Mouse (Mus musculus): Measurements from ENCODE around the gene Adra1b.

Adra1b gene

GRCm38 (mm10) chr11:43895323-43895722 is 5.7 kb downstream of the Adra1b start:
- DNase-seq (ENCODE audit: low spot score in 2 of 2), result no peak

GRCm38 (mm10) chr11:43892546-43892945 is 8.5 kb downstream of the Adra1b start:
- DNase-seq (ENCODE audit: low spot score in 2 of 2), result no peak

DNA sequence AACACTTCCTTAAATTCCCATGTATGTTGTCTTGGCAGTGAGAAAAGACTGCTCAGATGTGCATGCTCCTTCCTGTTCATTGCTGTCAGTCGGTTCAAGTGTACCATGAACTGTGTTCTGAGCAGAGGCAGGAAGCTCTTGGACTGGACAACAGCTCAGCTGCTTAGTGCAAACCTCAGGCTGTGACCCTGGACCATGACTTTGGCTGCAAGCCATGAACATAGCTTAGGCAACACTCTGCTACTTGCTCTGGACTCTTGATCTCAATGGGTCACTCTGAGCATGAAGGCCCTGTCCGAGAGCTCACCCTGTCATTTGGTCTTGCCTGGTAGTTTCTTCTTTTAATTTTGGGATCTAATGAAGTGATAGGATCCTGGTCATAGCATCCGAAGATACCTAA is 9.6 kb downstream of the Adra1b start:
- no peak for DNase-seq (ENCODE audit: low spot score in 2 of 2)

DNA sequence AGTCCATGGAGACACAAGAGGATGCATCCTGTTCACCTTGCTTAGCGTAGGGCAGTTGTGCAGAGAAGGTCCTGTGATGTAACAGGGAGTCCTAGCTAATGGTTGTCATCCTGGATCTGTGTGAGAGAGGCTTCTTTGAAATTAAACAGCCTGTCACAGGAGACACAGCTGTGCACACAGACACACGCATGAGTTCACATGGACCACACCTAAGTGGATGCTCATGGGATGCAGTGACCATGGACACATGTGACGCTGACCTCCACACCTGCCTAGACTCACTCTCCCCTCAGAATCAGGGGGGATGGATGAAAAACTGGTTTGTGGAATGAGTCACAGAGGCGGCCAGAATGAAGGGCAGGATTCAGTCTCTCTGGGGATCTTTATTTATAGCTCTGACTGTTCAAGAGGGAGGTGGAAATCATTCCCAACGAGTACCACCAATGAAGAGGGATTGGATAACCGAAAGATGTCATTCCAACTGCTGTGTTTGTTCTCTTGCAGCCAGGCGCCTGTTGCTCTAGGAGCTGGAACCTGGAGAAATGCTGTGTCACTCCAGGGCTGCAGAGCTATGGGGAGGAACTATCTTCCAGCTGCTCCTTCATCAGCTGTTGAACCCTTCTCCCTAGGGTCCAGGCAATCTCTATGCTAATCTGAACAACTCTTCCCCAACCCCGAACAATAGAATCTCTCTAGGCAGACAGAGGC is 11.6 kb downstream of the Adra1b start:
- no peak for DNase-seq (ENCODE audit: low spot score in 2 of 2)

GRCm38 (mm10) chr11:43888736-43889135 is 12.3 kb downstream of the Adra1b start:
- DNase-seq (ENCODE audit: low spot score in 2 of 2), result no peak

- DNase-seq (ENCODE audit: low spot score in 2 of 2), result no peak
These were observed 13.4 kb downstream of the Adra1b start for GRCm38 (mm10) chr11:43887597-43887996.

DNA sequence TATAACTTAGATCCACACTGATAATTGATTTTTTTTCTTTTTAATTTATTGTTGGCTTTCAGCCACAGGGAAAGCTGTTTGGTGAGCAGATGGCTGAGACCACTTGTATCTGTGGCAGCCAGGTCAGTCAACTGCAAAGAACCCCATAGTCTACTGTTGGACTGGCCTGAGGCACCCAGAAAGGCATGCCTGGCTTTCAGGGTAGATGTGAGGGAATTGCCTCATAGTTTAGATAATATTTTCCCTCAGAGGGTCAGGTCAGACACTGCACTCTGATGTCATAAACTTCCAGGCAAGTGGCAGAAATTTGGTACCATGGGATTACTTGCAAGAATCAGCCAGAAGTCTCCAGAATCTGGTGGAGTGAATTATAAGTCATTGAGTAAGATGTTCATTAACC is 16.5 kb downstream of the Adra1b start:
- no peak for DNase-seq (ENCODE audit: low spot score in 2 of 2)

DNA sequence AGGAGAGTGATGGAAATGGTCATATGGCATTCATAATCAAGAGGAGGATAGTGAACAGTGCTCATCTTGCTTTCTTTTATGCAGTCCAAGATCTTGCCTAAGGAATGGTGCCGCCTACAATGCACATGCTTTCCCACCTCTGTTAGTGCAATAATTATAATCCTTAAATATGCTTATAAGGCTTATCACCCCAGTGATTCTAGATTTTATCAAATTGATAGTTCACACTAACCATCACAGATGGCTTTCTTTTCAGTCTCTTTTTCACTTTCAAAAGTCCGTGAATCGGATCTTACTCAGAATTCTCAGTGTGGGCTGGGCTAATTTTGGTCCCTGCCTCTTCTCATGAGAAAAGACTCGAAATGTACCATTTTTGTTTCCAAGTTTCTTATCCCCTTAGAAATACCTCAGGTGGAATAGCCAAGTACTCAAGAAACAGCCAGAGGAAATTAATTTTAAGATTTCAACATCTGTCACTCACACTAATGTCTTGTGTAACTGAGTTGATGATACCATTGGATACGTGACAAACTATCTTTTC is 17.3 kb downstream of the Adra1b start:
- peak; percentile 27 to 46 for DNase-seq (ENCODE audit: low spot score in 2 of 2)

- no peak for DNase-seq (ENCODE audit: low spot score in 2 of 2)
These were observed 23.8 kb downstream of the Adra1b start for GRCm38 (mm10) chr11:43877211-43877610.

DNA sequence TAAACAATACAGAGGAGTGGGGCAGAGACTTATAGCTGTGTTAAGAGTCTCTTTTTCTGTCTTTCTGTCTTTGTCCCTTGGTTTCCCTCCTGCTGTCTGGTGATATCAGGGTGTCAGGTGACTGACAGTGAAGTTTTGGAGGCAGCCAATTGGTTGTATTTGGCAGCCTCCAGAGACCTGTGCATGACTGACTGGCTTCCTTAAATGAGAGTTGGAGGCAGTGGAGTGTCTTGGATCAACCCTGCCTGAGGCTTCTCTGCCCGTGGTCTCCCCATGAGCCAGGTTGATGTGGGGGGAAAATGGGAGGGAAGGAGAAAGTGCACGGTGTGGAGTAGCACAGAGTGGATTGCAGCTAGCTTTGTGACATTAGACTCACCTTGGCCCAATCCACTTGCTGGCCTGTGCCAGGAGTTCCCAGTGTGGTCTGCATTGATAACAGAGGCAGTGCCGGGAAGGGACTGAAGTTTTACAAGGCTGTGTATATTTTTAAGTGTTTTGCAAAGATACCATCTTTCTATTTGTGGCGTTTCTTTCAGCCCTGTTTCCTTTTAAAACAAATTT is 33.2 kb downstream of the Adra1b start:
- no peak for DNase-seq (ENCODE audit: low spot score in 2 of 2)

DNA sequence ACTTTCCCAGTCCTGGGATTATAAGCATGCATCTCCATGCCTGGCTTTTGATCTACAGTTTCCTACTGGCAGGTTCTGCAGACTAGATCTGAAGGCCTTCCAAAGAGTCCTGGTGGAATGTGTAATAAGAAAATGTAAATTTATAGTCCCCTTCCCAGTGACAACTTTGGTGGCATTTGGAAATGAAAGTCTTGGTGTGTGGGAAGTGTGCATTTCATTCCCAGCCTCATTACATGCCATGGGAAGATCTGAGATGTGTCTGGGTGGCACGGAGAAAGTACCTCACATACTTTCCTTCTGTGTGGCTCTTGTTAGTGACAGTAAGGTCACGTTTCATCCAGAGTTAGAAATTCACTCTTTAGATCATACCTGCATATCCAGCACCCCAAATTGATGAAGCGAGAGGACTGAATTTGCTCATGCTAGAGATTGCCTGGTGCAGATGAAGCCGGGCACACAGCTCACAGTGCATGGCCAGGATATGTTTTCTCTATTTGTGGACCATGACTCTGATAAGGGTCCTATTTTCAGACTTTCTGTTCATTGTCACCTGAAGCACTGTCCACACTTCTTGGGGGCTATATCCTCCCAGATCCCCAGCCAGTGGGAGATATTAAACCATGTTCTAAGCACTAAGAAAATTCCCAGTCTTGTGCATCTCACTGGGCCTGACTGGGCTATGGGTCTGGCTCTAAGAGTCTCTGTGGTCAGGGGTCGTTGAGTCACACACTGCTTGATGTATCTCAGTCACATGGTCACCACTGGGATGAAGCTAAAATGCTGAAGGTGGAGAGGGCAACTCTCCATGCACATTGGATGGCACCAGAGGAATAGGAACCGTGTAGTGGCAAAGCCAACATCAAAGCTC is 35.5 kb downstream of the Adra1b start:
- DNase-seq (ENCODE audit: low spot score in 2 of 2), result no peak

DNA sequence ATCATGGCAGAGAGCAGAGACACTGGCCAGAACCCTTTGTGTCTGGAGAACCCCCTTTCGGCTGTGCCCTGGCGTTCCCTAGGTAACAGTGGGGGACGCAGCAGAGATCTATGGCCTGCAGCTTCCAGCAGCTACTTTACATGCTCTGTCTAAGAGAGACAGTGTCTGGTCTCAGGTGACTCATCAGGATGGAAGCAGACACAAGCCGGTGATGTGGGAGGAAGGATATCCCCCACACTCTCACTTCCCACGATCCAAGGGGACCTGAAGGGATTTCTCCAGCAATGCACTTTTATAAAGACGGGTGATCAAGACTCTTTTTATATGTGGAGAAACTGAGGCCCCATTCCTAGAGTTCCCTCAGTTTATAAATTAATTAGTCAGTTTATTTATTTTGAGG is 48.0 kb downstream of the Adra1b start:
- DNase-seq (ENCODE audit: low spot score in 2 of 2), result peak in 1 of 2 experiments; percentile 39

DNA sequence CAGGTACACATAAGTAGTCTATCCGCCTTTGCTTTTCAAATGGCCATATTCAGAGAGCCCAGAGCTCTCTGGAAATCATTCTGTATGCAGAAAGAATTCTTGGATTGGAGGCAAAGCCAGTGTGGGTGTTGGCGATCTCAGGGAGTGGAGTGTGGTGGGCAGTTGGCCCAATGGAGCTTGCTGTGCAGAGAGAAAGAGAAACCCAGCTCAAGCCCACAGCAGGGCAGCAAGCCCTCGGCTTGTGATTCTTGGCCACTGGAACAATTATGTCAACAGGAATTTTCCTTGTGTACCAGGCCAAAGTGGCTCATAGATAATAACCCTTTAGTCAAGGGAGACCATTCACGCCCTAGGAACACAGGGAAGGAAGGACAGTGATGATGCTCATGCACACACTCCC is 53.0 kb downstream of the Adra1b start:
- DNase-seq (ENCODE audit: low spot score in 2 of 2), result no peak

- no peak for DNase-seq (ENCODE audit: low spot score in 2 of 2)
These were observed 59.4 kb downstream of the Adra1b start for GRCm38 (mm10) chr11:43841596-43841995.

GRCm38 (mm10) chr11:43840491-43840890 is 60.5 kb downstream of the Adra1b start:
- no peak for DNase-seq (ENCODE audit: low spot score in 2 of 2)

GRCm38 (mm10) chr11:43835880-43836740 is 64.9 kb downstream of the Adra1b start:
- DNase-seq (ENCODE audit: low spot score in 2 of 2), result peak; percentile 15 to 68

DNA sequence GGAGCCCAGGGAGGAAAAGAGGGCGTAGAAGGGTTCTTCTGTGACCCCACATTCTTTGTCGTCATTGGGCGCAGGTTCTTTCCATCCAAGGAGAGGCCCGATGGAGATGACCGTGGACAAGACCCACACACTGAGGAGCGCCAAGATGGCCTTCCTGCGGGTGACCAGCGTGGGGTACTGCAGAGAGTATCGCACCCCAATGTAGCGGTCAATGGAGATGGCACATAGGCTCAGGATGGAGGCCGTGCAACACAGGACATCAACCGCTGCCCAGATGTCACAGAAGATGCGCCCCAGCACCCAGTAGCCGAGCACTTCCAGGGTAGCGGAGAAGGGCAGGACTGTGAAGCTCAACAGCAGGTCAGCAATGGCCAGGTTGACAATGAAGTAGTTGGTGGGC is 65.6 kb downstream of the Adra1b start:
- DNase-seq (ENCODE audit: low spot score in 2 of 2), result no peak

GRCm38 (mm10) chr11:43834531-43834930 is 66.5 kb downstream of the Adra1b start:
- no peak for DNase-seq (ENCODE audit: low spot score in 2 of 2)

DNA sequence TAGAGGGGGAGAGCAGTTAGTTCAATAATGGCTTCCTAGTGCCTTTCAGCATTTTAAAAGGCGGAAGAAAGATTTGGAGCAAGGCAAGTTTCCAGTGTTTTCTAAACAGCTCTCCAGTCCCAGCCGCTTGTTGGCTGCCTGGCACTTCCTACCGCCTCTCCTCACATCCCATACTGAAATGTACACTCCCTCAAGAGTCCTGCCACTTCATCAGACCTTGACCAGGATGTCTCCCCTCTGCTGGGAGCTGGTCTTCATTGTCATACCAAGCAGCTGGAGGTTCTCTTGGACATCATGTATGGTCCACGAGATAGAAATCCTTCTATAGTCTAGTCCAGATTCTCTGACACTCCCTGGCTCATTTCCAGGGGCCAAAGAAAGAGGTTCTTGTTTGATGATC is 69.5 kb downstream of the Adra1b start:
- DNase-seq (ENCODE audit: low spot score in 2 of 2), result no peak

- DNase-seq (ENCODE audit: low spot score in 2 of 2), result no peak
These were observed 74.2 kb downstream of the Adra1b start for GRCm38 (mm10) chr11:43826769-43827168.

GRCm38 (mm10) chr11:43823349-43823748 is 77.7 kb downstream of the Adra1b start:
- DNase-seq (ENCODE audit: low spot score in 2 of 2), result no peak
